Mouse (Mus musculus) stomach, embryonic 15.5 days (tissue): ENCODE measurements around the gene Rin3. TPM values are rescaled to one million over a fixed set of nuclear protein-coding genes. Genes with fewer than 3 reads are reported as not detected.
A peak's percentile ranks its signal among the peaks of the same experiment; 100 is the strongest.

Experiments used
- ATAC-seq: fragments of 200-750 bp; cut with Nextera tagmentation; 2 replicates; pipeline ENCODE4 v1.8.0; 2017; ENCODE audit warnings: low read depth, moderate number of reproducible peaks, moderate TSS enrichment; ENCODE audit not compliant: insufficient read depth, low FRiP score
- H3K27ac ChIP-seq: fragments of 300-500 bp; sonication (generic); 2 replicates; pipeline ENCODE4 v1.5.1; 2015; ENCODE audit warnings: mild to moderate bottlenecking, inconsistent platforms
- H3K27me3 ChIP-seq: fragments of 300-500 bp; sonication (generic); replicated peaks from 2 replicates; pipeline ENCODE4 v1.6.1; 2015; ENCODE audit warnings: inconsistent platforms
- H3K36me3 ChIP-seq: fragments of 300-500 bp; sonication (generic); 2 replicates; pipeline ENCODE4 v1.6.1; 2015; ENCODE audit warnings: inconsistent platforms
- H3K4me1 ChIP-seq: fragments of 300-500 bp; sonication (generic); 2 replicates; pipeline ENCODE4 v1.6.1; 2015; ENCODE audit warnings: inconsistent platforms
- H3K4me2 ChIP-seq: fragments of 300-500 bp; sonication (generic); 2 replicates; pipeline ENCODE4 v1.6.1; 2015; ENCODE audit warnings: mild to moderate bottlenecking, inconsistent platforms
- H3K4me3 ChIP-seq: fragments of 300-500 bp; sonication (generic); replicated peaks from 2 replicates; pipeline ENCODE4 v1.5.1; 2015; ENCODE audit warnings: inconsistent platforms
- H3K9ac ChIP-seq: fragments of 300-500 bp; sonication (generic); 2 replicates; pipeline ENCODE4 v1.6.1; 2015; ENCODE audit warnings: inconsistent platforms
- H3K9me3 ChIP-seq: fragments of 300-500 bp; sonication (generic); 2 replicates; pipeline ENCODE4 v1.6.1; 2016; ENCODE audit warnings: inconsistent platforms
- WGBS: fragments of 180-500 bp; shearing (Covaris S2); methylation state at CpG from one replicate; pipeline ENCODE4 v1.1.7; 2015; 5-methylcytosine and 5-hydroxymethylcytosine counted together
- polyA plus RNA-seq: library from polyadenylated mRNA; unstranded; fragments of >200 nt; fragmentation: Nextera tagmentation; extraction: Ambion mirVana; gene quantifications from 2 replicates; pipeline ENCODE4 v1.2.1, GENCODE M21; 2015

Gene Rin3
- polyA plus RNA-seq, 1 experiment from 2014 or later: 10.5 TPM

DNA sequence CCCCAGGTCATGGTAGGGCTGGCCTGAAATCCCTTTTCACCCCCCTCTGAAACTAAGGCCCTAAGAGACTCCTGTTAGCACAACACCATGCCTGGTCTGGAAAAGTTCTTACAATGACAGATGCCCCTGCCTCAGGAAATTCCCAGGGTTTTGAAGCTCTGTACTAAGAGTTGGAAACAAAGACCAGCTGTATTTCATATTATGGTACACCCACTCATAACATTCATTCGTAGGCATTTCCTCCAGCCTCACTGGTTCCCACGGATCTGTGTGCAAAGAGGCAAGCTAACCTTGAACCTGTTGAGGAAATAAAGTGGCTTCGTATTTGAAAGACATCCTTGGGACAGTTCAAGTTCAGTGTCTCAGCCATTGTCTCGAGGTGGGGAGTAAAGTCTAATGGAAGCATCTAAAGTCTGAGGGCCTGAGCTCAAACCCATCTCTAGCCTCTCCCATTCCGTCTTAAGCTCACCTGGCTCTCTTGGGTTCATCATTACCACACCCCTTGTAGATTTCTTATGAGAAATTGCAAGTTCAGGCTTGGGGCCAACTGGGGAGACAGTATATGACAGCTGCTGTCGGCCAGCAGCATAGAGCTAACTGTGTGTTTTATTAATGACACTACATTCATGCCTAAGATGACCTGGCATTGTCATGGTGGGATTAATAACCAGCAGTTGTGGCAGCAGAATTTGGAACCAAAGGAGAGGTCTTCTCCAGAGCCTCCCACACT is 41.5 kb downstream of the Rin3 start:
- 0 out of 2 replicates have a peak, but pooled peaks have one; percentile 13 for ATAC-seq
- H3K4me1 ChIP-seq: peaks cover 8% of the 10 kb centered on the region
- H3K27ac ChIP-seq: peak overlapping the region; percentile 67
- no peak overlapping the region for H3K9ac ChIP-seq
- H3K27me3 ChIP-seq: no peaks in the 10 kb centered on the region
- H3K9me3 ChIP-seq: no peaks in the 10 kb centered on the region
- WGBS: 51% methylated on average over 6 of the region's 6 CpGs
- no peak overlapping the region for H3K4me2 ChIP-seq
- H3K36me3 ChIP-seq: no peaks in the 10 kb centered on the region
- H3K4me3 ChIP-seq: no peak overlapping the region

DNA sequence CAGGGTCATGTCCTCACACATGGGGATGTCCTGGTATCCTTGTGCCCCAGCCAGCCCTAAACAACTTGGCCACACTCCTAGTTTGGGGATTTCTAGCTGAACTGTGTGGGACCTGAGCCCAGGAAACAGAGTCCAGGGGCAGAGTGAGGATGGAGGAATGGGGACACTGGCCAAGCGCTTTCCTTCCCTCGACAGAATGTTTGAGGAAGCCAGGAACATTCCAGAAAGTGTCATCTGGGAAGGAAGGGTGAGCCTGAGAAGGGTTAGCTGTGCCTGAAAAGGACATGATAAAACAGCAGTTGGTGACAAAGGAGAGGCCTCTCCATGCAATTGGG is 42.0 kb downstream of the Rin3 start:
- no peak for ATAC-seq
- Histone ChIP-seq H3K4me1 (peaks cover 8% of the 10 kb centered on the region), H3K9me3 (no peaks in the 10 kb centered on the region), H3K9ac (no peak overlapping the region), H3K27ac (0 out of 2 replicates have a peak overlapping the region, but pooled peaks have one; percentile 23), H3K4me2 (no peak overlapping the region), H3K4me3 (no peak overlapping the region), H3K36me3 (no peaks in the 10 kb centered on the region), H3K27me3 (no peaks in the 10 kb centered on the region)
- 64% methylated on average over 2 of the region's 2 CpGs for WGBS

DNA sequence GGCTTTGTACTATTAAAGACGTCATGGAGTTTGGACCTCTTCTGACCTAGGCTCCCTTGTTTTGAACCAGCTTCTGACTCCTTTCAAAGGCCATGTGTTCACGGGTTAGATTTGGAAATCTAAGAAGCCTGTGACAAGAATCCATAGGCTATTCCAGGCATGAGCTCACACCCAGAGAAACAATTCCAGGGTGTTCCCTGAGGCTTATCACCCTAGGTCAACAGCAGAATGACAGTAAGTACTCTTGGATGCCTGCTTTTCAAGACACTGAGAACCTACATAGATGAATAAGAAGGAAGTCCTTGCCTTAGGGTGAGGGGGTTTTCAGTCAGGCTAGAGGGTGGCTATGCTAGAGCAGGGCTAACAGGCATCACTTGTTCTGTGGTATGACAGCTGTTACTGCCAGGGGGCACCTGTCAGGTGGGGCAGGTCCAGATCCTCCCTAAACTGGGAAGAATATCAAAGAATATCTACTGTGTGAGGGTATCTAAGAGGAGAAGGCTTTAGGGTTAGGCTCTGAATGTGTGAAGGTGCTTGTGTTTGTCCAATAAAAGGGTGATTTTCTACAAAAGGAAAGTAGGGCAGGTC is 44.0 kb downstream of the Rin3 start:
- Histone ChIP-seq H3K4me3 (no peak overlapping the region), H3K27ac (no peak overlapping the region), H3K36me3 (no peaks in the 10 kb centered on the region), H3K9ac (no peak overlapping the region), H3K4me2 (no peak overlapping the region), H3K4me1 (peaks cover 8% of the 10 kb centered on the region), H3K27me3 (no peaks in the 10 kb centered on the region), H3K9me3 (no peaks in the 10 kb centered on the region)
- ATAC-seq: no peak
- 81% methylated on average over 2 of the region's 2 CpGs for WGBS

DNA sequence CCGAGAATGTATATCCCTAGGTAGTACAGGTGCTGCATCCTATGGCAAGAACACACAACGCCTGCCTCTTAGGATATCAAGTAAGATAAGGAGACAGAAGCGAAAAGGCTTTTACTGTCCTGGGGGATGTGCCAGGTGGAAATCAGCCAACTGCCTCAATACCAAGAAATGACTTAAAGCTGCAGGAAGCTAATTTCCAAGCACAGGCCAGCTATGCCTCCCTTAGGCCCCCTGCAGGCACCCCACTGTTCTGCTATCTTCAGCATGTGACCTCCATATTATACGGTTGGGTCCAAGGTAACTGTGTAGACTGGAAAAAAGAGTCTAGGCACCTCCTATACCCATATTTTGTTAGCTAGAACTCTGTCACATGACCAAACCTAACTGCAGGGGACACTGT is 44.7 kb downstream of the Rin3 start:
- H3K4me2 ChIP-seq: no peak overlapping the region
- H3K9ac ChIP-seq: no peak overlapping the region
- WGBS: 66% methylated on average over 4 of the region's 4 CpGs
- no peaks in the 10 kb centered on the region for H3K36me3 ChIP-seq
- ATAC-seq: no peak
- H3K4me3 ChIP-seq: no peak overlapping the region
- H3K27me3 ChIP-seq: no peaks in the 10 kb centered on the region
- no peaks in the 10 kb centered on the region for H3K9me3 ChIP-seq
- H3K4me1 ChIP-seq: peaks cover 8% of the 10 kb centered on the region
- no peak overlapping the region for H3K27ac ChIP-seq

DNA sequence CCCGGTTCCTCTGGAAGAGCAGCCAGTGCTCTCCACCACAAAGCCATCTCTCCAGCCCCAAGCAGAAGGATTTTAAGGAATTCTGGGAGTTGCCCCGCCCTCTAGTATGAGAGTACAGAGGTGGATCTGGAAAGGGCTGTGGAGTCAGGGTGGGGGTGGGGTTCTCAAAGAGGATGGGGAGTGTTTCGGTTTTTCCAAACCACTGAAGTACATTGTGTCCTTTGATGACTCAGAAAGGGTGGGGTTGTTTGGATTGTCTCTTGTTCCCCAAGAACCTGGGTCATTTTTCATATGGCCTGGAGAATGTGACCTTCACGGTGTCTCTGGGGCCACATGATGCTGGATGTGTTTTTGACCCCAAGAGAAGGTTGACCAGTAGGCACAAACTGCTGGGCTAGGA is 45.2 kb downstream of the Rin3 start:
- H3K4me3 ChIP-seq: no peak overlapping the region
- 83% methylated on average over 4 of the region's 4 CpGs for WGBS
- no peak overlapping the region for H3K4me2 ChIP-seq
- ATAC-seq: no peak
- H3K9ac ChIP-seq: no peak overlapping the region
- H3K27ac ChIP-seq: no peak overlapping the region
- no peaks in the 10 kb centered on the region for H3K36me3 ChIP-seq
- H3K4me1 ChIP-seq: peaks cover 8% of the 10 kb centered on the region
- H3K9me3 ChIP-seq: no peaks in the 10 kb centered on the region
- no peaks in the 10 kb centered on the region for H3K27me3 ChIP-seq

DNA sequence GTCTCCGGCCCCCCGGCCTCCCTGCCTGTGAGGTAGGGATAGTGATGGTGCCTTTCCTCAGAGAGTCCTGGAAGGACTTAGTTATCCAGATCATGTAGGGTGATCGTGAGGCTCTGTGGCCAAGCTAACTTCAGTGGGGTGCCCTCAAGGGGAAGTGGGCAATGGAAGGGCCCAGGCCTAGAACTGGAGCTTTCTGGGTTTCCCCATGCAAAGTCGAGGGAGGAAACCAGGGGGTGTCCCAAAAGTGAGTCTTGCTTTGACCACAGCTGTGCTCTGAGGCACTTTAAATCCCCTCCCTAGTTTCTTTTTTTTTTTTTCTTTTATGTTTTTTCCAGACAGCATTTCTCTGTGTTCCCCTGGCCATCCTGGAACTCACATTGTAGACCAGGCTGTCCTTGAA is 47.3 kb downstream of the Rin3 start:
- H3K27ac ChIP-seq: no peak overlapping the region
- no peak overlapping the region for H3K4me3 ChIP-seq
- no peaks in the 10 kb centered on the region for H3K9me3 ChIP-seq
- WGBS: 90% methylated on average over 4 of the region's 4 CpGs
- no peaks in the 10 kb centered on the region for H3K36me3 ChIP-seq
- H3K4me2 ChIP-seq: no peak overlapping the region
- no peak for ATAC-seq
- H3K4me1 ChIP-seq: no peaks in the 10 kb centered on the region
- no peak overlapping the region for H3K9ac ChIP-seq
- no peaks in the 10 kb centered on the region for H3K27me3 ChIP-seq

DNA sequence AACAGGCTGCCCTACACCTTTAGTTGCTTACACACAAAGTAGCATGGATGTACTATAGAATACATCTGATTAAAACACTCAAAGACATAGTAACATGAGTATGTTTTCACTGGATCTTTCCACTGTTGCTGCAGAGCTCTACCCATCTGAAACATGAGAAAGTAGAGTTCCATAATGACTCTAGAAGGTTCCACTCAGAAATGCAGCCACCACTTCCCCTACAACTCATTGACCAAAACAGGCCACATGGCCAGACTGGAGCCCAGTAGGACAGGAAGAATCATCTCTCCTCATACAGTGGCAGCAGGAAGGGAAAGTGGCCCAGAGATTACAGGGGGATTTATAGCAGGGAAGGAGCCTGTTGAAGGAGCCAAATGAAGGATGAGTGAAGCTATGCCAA is 47.9 kb downstream of the Rin3 start:
- Histone ChIP-seq H3K4me2 (no peak overlapping the region), H3K4me3 (no peak overlapping the region), H3K9me3 (no peaks in the 10 kb centered on the region), H3K9ac (no peak overlapping the region), H3K27ac (no peak overlapping the region), H3K36me3 (no peaks in the 10 kb centered on the region), H3K4me1 (no peaks in the 10 kb centered on the region), H3K27me3 (no peaks in the 10 kb centered on the region)
- no peak for ATAC-seq

DNA sequence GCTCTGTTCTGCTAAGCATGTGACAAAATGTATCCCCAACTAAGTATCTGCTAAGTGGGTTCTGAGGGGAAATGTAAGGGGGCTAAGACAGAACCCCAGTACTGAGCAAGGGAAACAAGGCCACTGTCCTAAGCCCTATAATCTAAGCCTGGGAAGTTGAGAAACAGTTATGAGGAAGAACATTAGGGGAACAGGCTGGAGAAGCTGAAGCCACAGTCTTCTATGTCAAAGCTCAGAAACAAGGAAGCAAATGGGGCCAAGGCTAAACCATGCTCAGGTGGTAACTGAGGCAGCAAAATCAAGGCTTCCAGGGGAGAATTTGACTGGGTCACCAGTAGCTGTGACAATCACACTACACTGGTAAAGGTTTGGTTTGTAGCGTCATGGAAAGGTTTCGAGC is 50.3 kb downstream of the Rin3 start:
- no peaks in the 10 kb centered on the region for H3K36me3 ChIP-seq
- H3K4me3 ChIP-seq: no peak overlapping the region
- H3K4me1 ChIP-seq: no peaks in the 10 kb centered on the region
- no peak overlapping the region for H3K9ac ChIP-seq
- H3K27me3 ChIP-seq: no peaks in the 10 kb centered on the region
- H3K4me2 ChIP-seq: no peak overlapping the region
- no peak overlapping the region for H3K27ac ChIP-seq
- ATAC-seq: no peak
- 90% methylated on average over 2 of the region's 2 CpGs for WGBS
- H3K9me3 ChIP-seq: no peaks in the 10 kb centered on the region

DNA sequence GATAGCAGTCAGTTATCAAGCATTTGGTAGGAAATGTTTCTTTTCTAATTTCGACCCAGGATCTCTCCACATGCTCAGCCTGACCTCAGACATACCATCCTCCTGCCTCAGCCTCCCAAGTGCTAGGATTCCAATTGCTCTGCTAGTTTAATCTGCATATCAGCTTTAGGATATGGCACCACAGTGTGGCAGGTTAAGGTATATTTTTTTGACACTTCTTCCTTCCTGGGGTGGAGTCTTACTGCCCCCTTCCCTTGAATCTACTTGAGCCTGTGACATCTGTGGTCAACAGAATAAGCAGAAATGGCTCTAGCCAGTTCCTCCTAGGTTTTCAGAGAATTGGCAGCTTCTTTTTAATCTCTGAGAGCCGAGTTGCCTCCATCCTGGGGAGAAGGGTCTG is 56.2 kb downstream of the Rin3 start:
- Histone ChIP-seq H3K9me3 (no peaks in the 10 kb centered on the region), H3K4me2 (no peak overlapping the region), H3K9ac (no peak overlapping the region), H3K36me3 (no peaks in the 10 kb centered on the region), H3K4me1 (0 out of 2 replicates have a peak, but pooled peaks cover 3% of the 10 kb centered on the region), H3K27ac (no peak overlapping the region; the same call in 1 of the 2 replicates), H3K4me3 (no peak overlapping the region), H3K27me3 (no peaks in the 10 kb centered on the region)
- no peak for ATAC-seq
- 68% methylated on average over 2 of the region's 2 CpGs for WGBS

DNA sequence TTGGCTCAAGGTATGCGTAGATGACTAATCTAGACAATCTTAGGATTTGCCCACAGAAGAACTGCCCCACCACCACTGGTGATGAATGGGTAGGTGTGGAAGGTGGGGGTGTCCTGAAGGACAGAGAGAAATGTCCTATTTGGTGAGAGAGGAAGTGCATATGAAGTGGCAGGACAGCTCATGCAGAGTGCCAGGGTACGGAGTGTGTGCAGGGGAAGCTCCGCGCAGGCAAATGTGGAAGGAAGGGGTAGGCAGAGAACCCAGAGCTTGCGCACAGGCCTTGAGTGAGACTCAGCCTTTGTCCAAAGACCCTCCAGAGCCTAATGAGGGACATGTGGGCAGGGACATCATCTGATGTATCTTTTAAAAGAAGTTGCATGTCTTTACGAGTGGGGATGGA is 57.6 kb downstream of the Rin3 start:
- WGBS: 88% methylated on average over 6 of the region's 6 CpGs
- H3K9me3 ChIP-seq: no peaks in the 10 kb centered on the region
- H3K4me2 ChIP-seq: no peak overlapping the region
- no peaks in the 10 kb centered on the region for H3K36me3 ChIP-seq
- no peak overlapping the region for H3K27ac ChIP-seq
- H3K4me1 ChIP-seq: 0 out of 2 replicates have a peak, but pooled peaks cover 3% of the 10 kb centered on the region
- no peaks in the 10 kb centered on the region for H3K27me3 ChIP-seq
- H3K9ac ChIP-seq: no peak overlapping the region
- no peak for ATAC-seq
- H3K4me3 ChIP-seq: no peak overlapping the region

DNA sequence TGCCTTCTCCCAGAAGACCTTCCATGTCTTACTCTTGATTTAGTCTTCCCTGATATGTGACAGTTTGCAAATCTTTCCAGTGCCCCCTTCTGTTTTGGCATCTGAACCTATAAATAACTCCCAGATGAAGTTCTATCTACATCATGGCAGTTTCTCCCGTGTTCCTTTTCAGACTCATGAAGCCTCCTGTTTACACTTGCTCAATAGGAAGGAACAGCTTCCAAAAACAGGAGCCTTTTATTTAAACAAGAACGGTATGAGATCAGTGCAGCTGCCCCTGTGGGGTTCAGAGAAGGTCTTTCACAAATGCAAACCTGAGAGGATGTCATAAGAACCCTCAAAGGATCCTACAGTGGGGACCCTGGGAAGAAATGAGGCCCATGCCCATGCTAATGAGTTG is 59.3 kb downstream of the Rin3 start:
- Histone ChIP-seq H3K4me2 (no peak overlapping the region), H3K27ac (no peak overlapping the region), H3K9me3 (no peaks in the 10 kb centered on the region), H3K4me1 (0 out of 2 replicates have a peak, but pooled peaks cover 3% of the 10 kb centered on the region), H3K36me3 (no peaks in the 10 kb centered on the region), H3K4me3 (no peak overlapping the region), H3K27me3 (no peaks in the 10 kb centered on the region), H3K9ac (no peak overlapping the region)
- WGBS: 24% methylated on average over 2 of the region's 2 CpGs
- no peak for ATAC-seq

DNA sequence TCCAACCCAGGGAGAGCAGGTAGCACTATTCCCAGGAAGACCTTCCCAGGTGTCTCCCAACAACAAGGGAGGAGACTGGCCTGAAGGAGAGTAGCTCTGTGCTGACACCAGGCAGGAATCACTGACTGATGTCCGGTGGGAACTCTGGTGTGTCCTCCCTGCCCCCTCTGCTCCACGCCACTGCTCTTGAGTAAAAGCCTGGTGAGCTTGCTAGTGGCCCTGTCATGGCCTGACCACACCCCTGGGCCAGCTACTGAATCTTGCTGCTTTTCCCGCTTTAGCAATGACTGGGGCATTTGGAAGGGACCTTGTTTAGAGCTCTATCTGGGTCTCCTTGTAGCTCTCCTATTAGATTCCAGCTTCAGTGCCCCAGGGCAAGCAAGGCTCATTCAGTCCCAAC is 59.8 kb downstream of the Rin3 start:
- 52% methylated on average over 3 of the region's 3 CpGs for WGBS
- H3K36me3 ChIP-seq: no peaks in the 10 kb centered on the region
- no peak overlapping the region for H3K4me2 ChIP-seq
- no peaks in the 10 kb centered on the region for H3K9me3 ChIP-seq
- H3K4me1 ChIP-seq: 0 out of 2 replicates have a peak, but pooled peaks cover 3% of the 10 kb centered on the region
- no peak overlapping the region for H3K4me3 ChIP-seq
- H3K9ac ChIP-seq: no peak overlapping the region
- ATAC-seq: no peak
- no peaks in the 10 kb centered on the region for H3K27me3 ChIP-seq
- no peak overlapping the region for H3K27ac ChIP-seq
